Mouse (Mus musculus) yolk sac, embryonic 10.5 days (tissue): ENCODE measurements at regions not wholly inside any gene's neighbourhood (a gene's known extent, or its start where the extent isn't known, plus 50 kb on each side); places are given as distances from the start of the nearest gene placed in this dataset.
"Not testable (repeated sequence)": the region's sequence is repeated elsewhere in the genome, so short reads cannot be mapped to it uniquely, and the experiment has no call there.

ENCODE experiments used
- DNase-seq: peaks from one replicate; pipeline ENCODE4 v3.0.0-alpha.2; 2017; ENCODE audit warnings: low spot score

DNA sequence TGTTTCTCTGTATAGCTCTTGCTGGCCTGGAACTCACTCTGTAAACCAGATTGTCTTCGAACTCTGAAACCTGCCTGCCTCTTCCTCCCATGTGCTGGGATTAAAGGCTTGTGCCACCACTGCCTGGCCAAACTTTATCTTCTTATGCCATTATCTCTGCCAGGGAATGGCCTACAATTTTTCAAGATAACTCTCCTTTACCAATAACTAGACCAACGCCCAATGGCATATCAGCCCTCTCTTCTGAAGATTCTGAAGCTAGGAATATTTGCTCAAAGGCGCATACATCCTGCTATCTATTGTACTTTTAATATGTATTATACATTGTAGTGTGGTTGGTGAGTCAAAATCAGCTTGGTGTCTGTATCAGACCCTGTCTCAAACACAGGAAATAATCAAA lies 235.4 kb upstream of the Cts3 start:
- DNase-seq = not testable (repeated sequence)

DNA sequence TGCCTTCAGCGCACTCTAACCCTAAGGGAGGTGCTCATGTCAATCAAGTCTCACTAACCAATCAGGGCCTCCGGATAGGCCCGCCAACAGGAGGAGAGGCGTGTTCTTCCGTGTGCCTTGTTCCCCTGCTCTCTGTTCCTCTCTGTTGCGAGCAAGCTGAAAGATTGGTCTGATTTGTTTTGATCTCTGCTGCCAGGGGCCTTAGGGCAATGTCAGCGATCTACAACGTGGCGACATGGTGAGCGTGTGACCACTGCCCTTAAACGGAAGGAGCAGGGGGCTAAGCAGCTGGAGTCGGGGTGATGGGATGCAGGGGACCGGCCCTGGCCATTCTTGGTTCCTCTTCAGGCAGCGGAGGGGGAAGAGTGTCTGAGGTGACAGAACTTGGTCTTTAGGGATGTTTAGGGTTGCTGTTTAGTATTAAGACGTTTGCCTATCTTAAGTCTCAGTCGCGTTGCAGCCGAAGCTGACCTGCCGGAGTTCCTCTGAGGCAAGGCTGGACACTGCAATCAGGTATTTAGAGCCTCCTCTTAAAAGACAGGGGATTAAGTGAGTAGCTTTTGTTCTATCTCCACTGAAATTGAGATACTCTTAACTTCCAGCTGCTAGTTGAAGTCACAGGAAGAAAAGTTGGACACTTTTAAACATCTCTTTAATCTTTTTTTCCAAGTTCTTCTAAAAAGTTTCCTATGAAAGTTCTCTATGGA lies 234.4 kb upstream of the Cts3 start:
- peak; percentile 74 for DNase-seq

DNA sequence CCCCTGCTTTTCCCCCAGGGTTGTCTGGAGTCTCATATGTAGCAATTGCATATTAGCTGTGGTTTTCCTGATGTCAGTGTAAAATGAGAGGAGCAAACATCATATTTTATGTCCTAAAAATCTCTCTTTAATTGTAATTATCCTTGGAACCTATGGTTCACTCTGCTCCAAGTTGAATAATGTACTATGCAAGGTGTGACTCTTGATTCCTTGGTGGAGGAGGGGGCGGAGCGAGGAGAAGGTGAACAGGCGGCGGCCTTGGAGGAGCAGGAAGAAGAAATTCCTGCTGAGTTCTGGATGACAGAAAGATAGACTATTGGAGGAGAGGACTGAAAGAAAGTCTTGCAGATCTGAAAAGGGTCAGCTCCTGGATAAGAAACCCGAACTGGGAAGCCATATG lies 233.8 kb upstream of the Cts3 start:
- DNase-seq = not testable (repeated sequence)

DNA sequence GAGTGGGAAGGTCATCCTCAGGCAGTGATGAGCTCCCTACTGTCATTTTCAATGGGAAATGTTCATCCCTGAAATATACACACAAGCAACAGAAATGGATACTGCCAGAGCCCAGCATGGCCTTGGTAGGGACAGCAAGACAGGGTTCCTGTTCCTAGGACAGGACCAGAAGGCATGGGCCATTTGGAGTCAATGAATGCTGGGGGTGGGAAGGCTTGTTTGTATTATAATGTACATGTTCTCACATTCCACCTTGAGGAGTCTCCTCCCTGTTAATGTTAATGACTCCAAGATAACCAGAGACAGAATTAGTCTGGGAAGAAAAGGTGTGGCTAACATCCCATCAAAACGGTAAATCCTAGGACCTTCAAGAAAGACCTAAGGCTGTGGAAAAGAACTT lies 193.5 kb upstream of the Cts3 start:
- DNase-seq = not testable (repeated sequence)
